Mouse (Mus musculus): Measurements from ENCODE around the gene Megf9. TPM values are rescaled to one million over a fixed set of nuclear protein-coding genes. Genes with fewer than 3 reads are reported as not detected.

Gene Megf9
- total RNA-seq (2014; rRNA removed) (9.9 and 10.5 TPM in 2 replicates), polyA plus RNA-seq (2012; rRNA removed) (8.6 and 16.1 TPM in 2 replicates)

DNA sequence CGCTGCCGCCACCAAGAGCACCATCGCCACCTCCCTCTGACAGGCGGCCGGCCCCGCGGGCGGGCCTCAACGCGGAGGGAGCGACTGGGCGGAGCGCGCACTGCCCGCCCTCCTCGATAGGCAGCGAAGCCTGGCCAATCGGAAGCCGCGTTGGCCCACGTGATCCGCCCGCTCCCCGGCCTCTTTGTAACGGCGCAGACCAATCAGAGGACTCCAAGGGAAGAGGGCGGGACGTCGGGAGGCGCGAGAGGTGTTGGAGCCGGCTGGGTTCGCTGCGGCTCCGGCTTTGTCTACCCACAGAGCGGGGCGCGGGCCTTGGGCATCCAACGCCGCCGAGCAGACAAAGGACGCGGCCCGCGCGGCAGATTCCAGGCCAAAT lies at the start of gene Megf9:
Gene Megf9 (minus strand): TSS at position 105 of the 379 bp plus-strand sequence.
- Histone ChIP-seq H3K4me1 (ENCODE audit: control insufficient read depth, insufficient read depth, low read length) (peaks cover 12% of the 10 kb centered on the region), H3K36me3 (ENCODE audit: control insufficient read depth, insufficient read depth, low read length) (no peaks in the 10 kb centered on the region), H3K27me3 (ENCODE audit: control insufficient read depth, insufficient read depth, low read length) (no peaks in the 10 kb centered on the region), H3K9ac (ENCODE audit: low read depth, low read length) (peak within 1 kb of the TSS; percentile 87), H3K27ac (replicated peaks; ENCODE audit: insufficient read depth, low read depth, low read length) (peak within 1 kb of the TSS; percentile 66), H3K79me2 (ENCODE audit: control insufficient read depth, insufficient read depth, low read length) (peaks cover under 1% of the 10 kb centered on the region; the same call in 1 of the 2 replicates), H3K4me3 (ENCODE audit: insufficient read depth, low read depth, low read length) (peak within 1 kb of the TSS; percentile 85)
- under 1% methylated on average over 46 of the region's 46 CpGs for WGBS
- TF ChIP-seq POLR2A (IDR thresholded peaks at IDR 0.05; ENCODE audit: extremely low read depth, insufficient read depth, low read length) (peak; percentile 87), CTCF (IDR thresholded peaks at IDR 0.05; ENCODE audit: low read depth, low read length) (no peak)
- DNase-seq (ENCODE audit: extremely low read depth, low read depth, low spot score), result peak; percentile 90

DNA sequence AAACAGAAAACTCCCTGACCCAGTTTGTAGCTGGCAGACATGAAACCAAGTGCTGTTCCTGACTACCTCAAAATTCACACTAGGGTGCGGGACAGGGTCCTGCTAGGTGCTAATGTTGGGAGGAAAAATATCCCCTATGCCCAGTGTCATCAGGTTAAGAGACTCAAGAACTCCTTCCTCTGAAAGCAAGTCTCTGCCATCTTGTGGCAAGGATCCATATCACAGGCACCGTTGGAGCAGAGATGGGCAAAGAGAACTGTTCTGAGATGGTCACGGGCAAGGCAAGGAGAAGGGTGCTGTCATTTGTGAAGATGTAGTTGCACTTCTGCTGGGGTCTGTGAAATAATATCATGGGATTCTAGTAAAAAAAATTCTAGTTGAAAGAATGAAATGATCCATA lies 44.9 kb upstream of the Megf9 start:
- no peak overlapping the region for H3K9ac ChIP-seq (ENCODE audit: low read depth, low read length)
- 48% methylated on average over 3 of the region's 3 CpGs for WGBS
- no peaks in the 10 kb centered on the region for H3K27me3 ChIP-seq (ENCODE audit: control insufficient read depth, insufficient read depth, low read length)
- no peaks in the 10 kb centered on the region for H3K36me3 ChIP-seq (ENCODE audit: control insufficient read depth, insufficient read depth, low read length)
- no peak overlapping the region for H3K4me3 ChIP-seq (ENCODE audit: insufficient read depth, low read depth, low read length)
- no peak overlapping the region for H3K27ac ChIP-seq (replicated peaks; ENCODE audit: insufficient read depth, low read depth, low read length)
- H3K4me1 ChIP-seq (ENCODE audit: control insufficient read depth, insufficient read depth, low read length), result no peaks in the 10 kb centered on the region
- H3K79me2 ChIP-seq (ENCODE audit: control insufficient read depth, insufficient read depth, low read length), result no peaks in the 10 kb centered on the region
- TF ChIP-seq CTCF (IDR thresholded peaks at IDR 0.05; ENCODE audit: low read depth, low read length), result peak; percentile 56
- no peak for TF ChIP-seq POLR2A (IDR thresholded peaks at IDR 0.05; ENCODE audit: extremely low read depth, insufficient read depth, low read length)
- DNase-seq (ENCODE audit: extremely low read depth, low read depth, low spot score), result peak; percentile 47

- H3K4me3 ChIP-seq (ENCODE audit: insufficient read depth, low read depth, low read length), result no peak overlapping the region
- no peaks in the 10 kb centered on the region for H3K36me3 ChIP-seq (ENCODE audit: control insufficient read depth, insufficient read depth, low read length)
- no peaks in the 10 kb centered on the region for H3K4me1 ChIP-seq (ENCODE audit: control insufficient read depth, insufficient read depth, low read length)
- no peaks in the 10 kb centered on the region for H3K27me3 ChIP-seq (ENCODE audit: control insufficient read depth, insufficient read depth, low read length)
- H3K27ac ChIP-seq (replicated peaks; ENCODE audit: insufficient read depth, low read depth, low read length), result no peak overlapping the region
- H3K79me2 ChIP-seq (ENCODE audit: control insufficient read depth, insufficient read depth, low read length), result no peaks in the 10 kb centered on the region
- DNase-seq (ENCODE audit: extremely low read depth, low read depth, low spot score), result no peak
- no peak for TF ChIP-seq POLR2A (IDR thresholded peaks at IDR 0.05; ENCODE audit: extremely low read depth, insufficient read depth, low read length)
- no peak for TF ChIP-seq CTCF (IDR thresholded peaks at IDR 0.05; ENCODE audit: low read depth, low read length)
- 74% methylated on average over 3 of the region's 3 CpGs for WGBS
- no peak overlapping the region for H3K9ac ChIP-seq (ENCODE audit: low read depth, low read length)
Measured at GRCm38 (mm10) chr4:70578301-70578700, 43.5 kb upstream of the Megf9 start.

- peak; percentile 51 for DNase-seq (ENCODE audit: extremely low read depth, low read depth, low spot score)
- H3K36me3 ChIP-seq (ENCODE audit: control insufficient read depth, insufficient read depth, low read length), result no peaks in the 10 kb centered on the region
- TF ChIP-seq POLR2A (IDR thresholded peaks at IDR 0.05; ENCODE audit: extremely low read depth, insufficient read depth, low read length) (no peak), CTCF (IDR thresholded peaks at IDR 0.05; ENCODE audit: low read depth, low read length) (no peak)
Measured at GRCm38 (mm10) chr4:70576096-70576495, 41.3 kb upstream of the Megf9 start.

DNA sequence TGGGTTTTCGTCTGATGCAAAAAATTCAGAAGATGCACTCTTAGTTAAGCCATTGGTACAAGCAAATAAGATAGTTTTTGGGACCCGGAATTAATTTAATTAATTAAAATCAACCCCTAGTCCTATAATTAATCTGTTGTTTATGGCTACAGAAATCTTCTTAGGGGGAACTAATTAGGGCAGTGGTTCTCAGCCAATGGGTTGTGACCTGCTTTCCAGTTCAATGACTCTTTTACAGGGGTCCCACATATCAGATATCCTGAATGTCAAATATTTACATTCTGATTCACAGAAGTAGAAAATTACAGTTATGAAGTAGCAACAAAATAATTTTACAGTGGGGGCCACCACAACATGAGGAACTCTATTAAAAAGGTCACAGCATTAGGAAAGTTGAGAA lies 39.1 kb upstream of the Megf9 start:
- H3K36me3 ChIP-seq (ENCODE audit: control insufficient read depth, insufficient read depth, low read length), result no peaks in the 10 kb centered on the region
- WGBS, result 89% methylated on average over 2 of the region's 2 CpGs

More at GRCm38 (mm10) chr4:70576096-70576495, 41.3 kb upstream of the Megf9 start:
- no peak overlapping the region for H3K27ac ChIP-seq (replicated peaks; ENCODE audit: insufficient read depth, low read depth, low read length)
- no peaks in the 10 kb centered on the region for H3K27me3 ChIP-seq (ENCODE audit: control insufficient read depth, insufficient read depth, low read length)
- no peaks in the 10 kb centered on the region for H3K79me2 ChIP-seq (ENCODE audit: control insufficient read depth, insufficient read depth, low read length)
- H3K4me1 ChIP-seq (ENCODE audit: control insufficient read depth, insufficient read depth, low read length), result no peaks in the 10 kb centered on the region
- H3K4me3 ChIP-seq (ENCODE audit: insufficient read depth, low read depth, low read length), result no peak overlapping the region
- no peak overlapping the region for H3K9ac ChIP-seq (ENCODE audit: low read depth, low read length)

GRCm38 (mm10) chr4:70553888-70554287 lies 19.1 kb upstream of the Megf9 start:
- no peak for DNase-seq (ENCODE audit: extremely low read depth, low read depth, low spot score)
- TF ChIP-seq POLR2A (IDR thresholded peaks at IDR 0.05; ENCODE audit: extremely low read depth, insufficient read depth, low read length) (no peak), CTCF (IDR thresholded peaks at IDR 0.05; ENCODE audit: low read depth, low read length) (no peak)
- H3K27me3 ChIP-seq (ENCODE audit: control insufficient read depth, insufficient read depth, low read length), result no peaks in the 10 kb centered on the region
- no peak overlapping the region for H3K4me3 ChIP-seq (ENCODE audit: insufficient read depth, low read depth, low read length)
- H3K79me2 ChIP-seq (ENCODE audit: control insufficient read depth, insufficient read depth, low read length), result no peaks in the 10 kb centered on the region
- no peaks in the 10 kb centered on the region for H3K36me3 ChIP-seq (ENCODE audit: control insufficient read depth, insufficient read depth, low read length)
- no peaks in the 10 kb centered on the region for H3K4me1 ChIP-seq (ENCODE audit: control insufficient read depth, insufficient read depth, low read length)
- H3K27ac ChIP-seq (replicated peaks; ENCODE audit: insufficient read depth, low read depth, low read length), result no peak overlapping the region
- WGBS, result 54% methylated on average over 2 of the region's 2 CpGs
- no peak overlapping the region for H3K9ac ChIP-seq (ENCODE audit: low read depth, low read length)

More for the DNA sequence above, 39.1 kb upstream of the Megf9 start:
- H3K79me2 ChIP-seq (ENCODE audit: control insufficient read depth, insufficient read depth, low read length), result no peaks in the 10 kb centered on the region
- TF ChIP-seq CTCF (IDR thresholded peaks at IDR 0.05; ENCODE audit: low read depth, low read length) (no peak), POLR2A (IDR thresholded peaks at IDR 0.05; ENCODE audit: extremely low read depth, insufficient read depth, low read length) (no peak)
- DNase-seq (ENCODE audit: extremely low read depth, low read depth, low spot score), result no peak
- H3K4me1 ChIP-seq (ENCODE audit: control insufficient read depth, insufficient read depth, low read length), result no peaks in the 10 kb centered on the region
- no peak overlapping the region for H3K27ac ChIP-seq (replicated peaks; ENCODE audit: insufficient read depth, low read depth, low read length)
- H3K9ac ChIP-seq (ENCODE audit: low read depth, low read length), result no peak overlapping the region
- H3K27me3 ChIP-seq (ENCODE audit: control insufficient read depth, insufficient read depth, low read length), result no peaks in the 10 kb centered on the region
- no peak overlapping the region for H3K4me3 ChIP-seq (ENCODE audit: insufficient read depth, low read depth, low read length)
